Mouse (Mus musculus) megakaryocyte, embryonic 14.5 days (primary cell): ENCODE measurements around the gene Nagk.

Source experiments
- FLI1 ChIP-seq: IDR thresholded peaks from 2 replicates; pipeline ENCODE4 v1.6.1; 2012; ENCODE audit warnings: low read length, inconsistent platforms, mixed read lengths
- GATA1 ChIP-seq: IDR thresholded peaks from 3 replicates; pipeline ENCODE4 v1.6.1; 2012; ENCODE audit warnings: mixed read lengths, low read length, inconsistent platforms, borderline replicate concordance

DNA sequence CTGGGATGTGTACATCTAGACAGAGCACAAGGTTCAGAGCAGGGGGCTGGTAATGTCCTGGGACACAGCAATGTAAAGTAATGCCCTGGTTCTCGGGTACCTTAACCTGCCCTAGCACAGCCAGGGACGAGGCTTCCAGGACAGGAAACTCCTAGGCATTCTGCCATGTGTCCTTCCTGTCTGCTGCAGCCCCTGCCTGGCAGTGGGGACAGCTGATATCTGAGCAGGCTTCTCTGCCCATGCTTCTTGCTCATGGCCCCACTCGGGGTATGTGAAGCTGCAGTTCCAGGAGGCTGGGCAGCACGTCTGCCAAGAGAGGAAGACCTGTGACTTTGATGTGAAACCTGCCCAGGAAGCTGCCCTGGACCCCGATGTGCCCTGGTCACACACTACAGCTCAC, 26.3 kb upstream of the Nagk start:
- TF ChIP-seq FLI1: no peak
- no peak for TF ChIP-seq GATA1
